In genomic region chr6:145372066-145372465, GRCm38 (mm10) we compare ENCODE assay signal across 18 mouse cellular contexts.
DNase-seq lines count a peak whose midpoint lies in the region; ATAC-seq and TF ChIP-seq lines count a peak whose summit lies in the region.
"Had no signal": no experiment of that assay in that cellular context is flagged by ENCODE, and none has a peak within 500 bp of the region (broad histone marks: within the 10 kb centered on the region; RNA-seq: fewer than 3 reads in every experiment).

No protein-coding gene starts in this region.

- H3K4me3 ChIP-seq in intestine, embryonic 15.5 days (replicated peaks), result no peak overlapping the region
- H3K4me3 ChIP-seq in intestine, embryonic 16.5 days (ENCODE audit: low read length), result no peak overlapping the region
- no peak overlapping the region for H3K4me3 ChIP-seq in cortical plate, adult 2 months (ENCODE audit: insufficient read depth, low read length)
- H3K4me3 ChIP-seq: heart, embryonic 12.5 days; midbrain, embryonic 10.5 days; neural tube, embryonic 15.5 days had no signal

- no peaks in the 10 kb centered on the region for H3K36me3 ChIP-seq in intestine, embryonic 15.5 days
- no peaks in the 10 kb centered on the region for H3K36me3 ChIP-seq in intestine, embryonic 16.5 days (ENCODE audit: control insufficient read depth, insufficient read depth, low read length)
- H3K36me3 ChIP-seq: heart, embryonic 12.5 days; midbrain, embryonic 10.5 days; neural tube, embryonic 15.5 days had no signal

- H3K4me1 ChIP-seq in intestine, embryonic 15.5 days (replicated peaks), result 0 out of 2 replicates have a peak, but pooled peaks cover 3% of the 10 kb centered on the region
- 0 out of 2 replicates have a peak, but pooled peaks cover 3% of the 10 kb centered on the region for H3K4me1 ChIP-seq in intestine, embryonic 16.5 days (ENCODE audit: control insufficient read depth, insufficient read depth, low read length)
- H3K4me1 ChIP-seq in cortical plate, adult 2 months (ENCODE audit: control insufficient read depth, insufficient read depth, low read length), result peaks cover 10% of the 10 kb centered on the region

- H3K4me2 ChIP-seq in intestine, embryonic 15.5 days (replicated peaks), result no peak overlapping the region
- H3K4me2 ChIP-seq in intestine, embryonic 16.5 days (ENCODE audit: low read depth, low read length), result no peak overlapping the region
- H3K4me2 ChIP-seq: heart, embryonic 12.5 days; neural tube, embryonic 15.5 days had no signal

- ATAC-seq in intestine, embryonic 15.5 days, result 0 out of 2 replicates have a peak, but pooled peaks have one; percentile 34
- ATAC-seq in intestine, embryonic 16.5 days, result no peak
- ATAC-seq: forebrain, embryonic 16.5 days had no signal

- 44% methylated on average over 2 of the region's 2 CpGs for WGBS in intestine, embryonic 15.5 days
- WGBS in intestine, embryonic 16.5 days, result 32% methylated on average over 2 of the region's 2 CpGs

- peak; percentile 70 for DNase-seq in 3T3-L1 (ENCODE audit: low read depth, low spot score)
- DNase-seq in CD4-positive, CD25-positive, alpha-beta regulatory T cell, adult 2 months (ENCODE audit: low read depth, low spot score), result peak; percentile 47
- no peak for DNase-seq in cerebellum, adult 9-10 months
- DNase-seq in gastrocnemius, adult 8-10 months (ENCODE audit: low spot score in 2 of 2), result no peak
- no peak for DNase-seq in urinary bladder, postnatal 25 days (ENCODE audit: low spot score)
- DNase-seq: cerebellum, adult 2 months; gastrocnemius, postnatal 14 days; kidney, postnatal 4 days; layer of hippocampus, postnatal 36 days; lung, postnatal 10 days; retina, postnatal 1 day had no signal

- TF ChIP-seq POLR2A in cortical plate, adult 2 months (IDR thresholded peaks at IDR 0.05; ENCODE audit: extremely low read depth, insufficient read depth, low read length), result no peak

- no peak overlapping the region for H3K27ac ChIP-seq in intestine, embryonic 15.5 days
- H3K27ac ChIP-seq in intestine, embryonic 16.5 days (ENCODE audit: low read length), result no peak overlapping the region
- no peak overlapping the region for H3K27ac ChIP-seq in cortical plate, adult 2 months (ENCODE audit: insufficient read depth, low read length)
- H3K27ac ChIP-seq: midbrain, embryonic 10.5 days; neural tube, embryonic 15.5 days had no signal

- H3K9me3 ChIP-seq in intestine, embryonic 15.5 days, result no peaks in the 10 kb centered on the region
- no peaks in the 10 kb centered on the region for H3K9me3 ChIP-seq in intestine, embryonic 16.5 days (ENCODE audit: control insufficient read depth, low read length)
- H3K9me3 ChIP-seq: heart, embryonic 12.5 days; midbrain, embryonic 10.5 days; neural tube, embryonic 15.5 days had no signal

- no peak overlapping the region for H3K9ac ChIP-seq in intestine, embryonic 15.5 days
- no peak overlapping the region for H3K9ac ChIP-seq in intestine, embryonic 16.5 days (ENCODE audit: low read depth, low read length)
- H3K9ac ChIP-seq: heart, embryonic 12.5 days; neural tube, embryonic 15.5 days had no signal

- no peaks in the 10 kb centered on the region; the same call in 1 of the 2 replicates for H3K27me3 ChIP-seq in intestine, embryonic 15.5 days (replicated peaks)
- no peaks in the 10 kb centered on the region for H3K27me3 ChIP-seq in intestine, embryonic 16.5 days (replicated peaks; ENCODE audit: control insufficient read depth, insufficient read depth, low read length)
- H3K27me3 ChIP-seq: neural tube, embryonic 15.5 days had no signal

- TF ChIP-seq CTCF in cortical plate, adult 2 months (IDR thresholded peaks at IDR 0.05; ENCODE audit: extremely low read depth, insufficient read depth, low read length), result 0 out of 2 replicates have a peak, but pooled peaks have one; percentile 14

Comparison
In these comparisons a context has a peak if more than half of its experiments do, and no peak if none do; other contexts are left out.
1. DNase-seq: peak in 3T3-L1 (single experiment) and CD4-positive, CD25-positive, alpha-beta regulatory T cell, adult 2 months (single experiment); none in cerebellum, adult 9-10 months (single experiment), gastrocnemius, adult 8-10 months (0 of 2) and urinary bladder, postnatal 25 days (single experiment).